Mouse (Mus musculus) urinary bladder, postnatal 0 days (tissue): ENCODE measurements around the gene Olfr1110. TPM values are rescaled to one million over a fixed set of nuclear protein-coding genes. Genes with fewer than 3 reads are reported as not detected.

ENCODE experiments used
- polyA plus RNA-seq: library from polyadenylated mRNA; unstranded; fragments of >200 nt; fragmentation: Nextera tagmentation; extraction: Ambion mirVana; gene quantifications from 2 replicates; pipeline ENCODE4 v1.2.1, GENCODE M21; 2015

Olfr1110 gene
- not detected in 2 replicates for polyA plus RNA-seq

GRCm38 (mm10) chr2:87140200-87140599 is at the start of gene Olfr1110:
Olfr1110 (minus strand) TSS chr2:87140300.

GRCm38 (mm10) chr2:87187498-87187897 is 47.4 kb upstream of the Olfr1110 start, which contains the start of gene Olfr1112:
Olfr1112 (plus strand) TSS chr2:87187798.

GRCm38 (mm10) chr2:87152524-87152923 is 12.4 kb upstream of the Olfr1110 start, which contains the start of gene Olfr1111:
Olfr1111 (minus strand) TSS chr2:87152624.

GRCm38 (mm10) chr2:87114467-87114866 is 25.6 kb downstream of the Olfr1110 start, which contains the start of gene Olfr259:
Olfr259 (minus strand) TSS chr2:87114567.

GRCm38 (mm10) chr2:87095908-87096307 is 44.2 kb downstream of the Olfr1110 start, which contains the start of gene Olfr1109:
Olfr1109 (minus strand) TSS chr2:87096008.

Other genes with a start within 250 kb of the Olfr1110 start
- not detected in 2 replicates for gene Olfr1097, start 248.1 kb downstream of the Olfr1110 start, polyA plus RNA-seq
- gene Olfr1098, start 215.8 kb downstream of the Olfr1110 start, polyA plus RNA-seq: not detected in 2 replicates
- not detected in 2 replicates for gene Olfr1099, start 179.6 kb downstream of the Olfr1110 start, polyA plus RNA-seq
- gene Olfr1100, start 160.3 kb downstream of the Olfr1110 start, polyA plus RNA-seq: not detected in 2 replicates
- gene Olfr1101, start 149.1 kb downstream of the Olfr1110 start, polyA plus RNA-seq: not detected in 2 replicates
- not detected in 2 replicates for gene Olfr1102, start 141.9 kb downstream of the Olfr1110 start, polyA plus RNA-seq
- not detected in 2 replicates for gene Olfr1104, start 113.2 kb downstream of the Olfr1110 start, polyA plus RNA-seq
- not detected in 2 replicates for gene Olfr1105, start 103.8 kb downstream of the Olfr1110 start, polyA plus RNA-seq
- gene Olfr1106, start 88.0 kb downstream of the Olfr1110 start, polyA plus RNA-seq: not detected in 2 replicates
- not detected in 2 replicates for gene Olfr1107, start 64.5 kb downstream of the Olfr1110 start, polyA plus RNA-seq
- not detected in 2 replicates for gene Olfr1109, start 44.3 kb downstream of the Olfr1110 start, polyA plus RNA-seq
- gene Olfr259, start 25.7 kb downstream of the Olfr1110 start, polyA plus RNA-seq: not detected in 2 replicates
- not detected in 2 replicates for gene Olfr1111, start 12.3 kb upstream of the Olfr1110 start, polyA plus RNA-seq
- not detected in 2 replicates for gene Olfr1112, start 47.5 kb upstream of the Olfr1110 start, polyA plus RNA-seq
- gene Olfr1113, start 68.7 kb upstream of the Olfr1110 start, polyA plus RNA-seq: not detected in 2 replicates
- gene Olfr1115, start 107.7 kb upstream of the Olfr1110 start, polyA plus RNA-seq: not detected in 2 replicates
- gene Olfr1116, start 127.2 kb upstream of the Olfr1110 start, polyA plus RNA-seq: not detected in 2 replicates
- gene Olfr1118, start 167.3 kb upstream of the Olfr1110 start, polyA plus RNA-seq: not detected in 2 replicates
- gene Olfr1120, start 214.5 kb upstream of the Olfr1110 start, polyA plus RNA-seq: not detected in 2 replicates
- gene Olfr1121, start 229.6 kb upstream of the Olfr1110 start, polyA plus RNA-seq: not detected in 2 replicates
- not detected in 2 replicates for gene Olfr1122, start 245.5 kb upstream of the Olfr1110 start, polyA plus RNA-seq